Mouse (Mus musculus) liver, embryonic 13.5 days (tissue): ENCODE results near the gene Colgalt1. TPM values are rescaled to one million over a fixed set of nuclear protein-coding genes. Genes with fewer than 3 reads are reported as not detected.
A peak's percentile ranks its signal among the peaks of the same experiment; 100 is the strongest.

ENCODE experiments used
- ATAC-seq: fragments of 200-750 bp; cut with Nextera tagmentation; 2 replicates; pipeline ENCODE4 v1.8.0; 2017; ENCODE audit warnings: low read depth, mild to moderate bottlenecking, moderate number of reproducible peaks, moderate library complexity
- DNase-seq: peaks from one replicate; pipeline ENCODE4 v3.0.0; 2022
- H3K27ac ChIP-seq: fragments of 300-500 bp; sonication (generic); 2 replicates; pipeline ENCODE4 v1.5.1; 2015; ENCODE audit warnings: moderate library complexity, mild to moderate bottlenecking, inconsistent platforms
- H3K27me3 ChIP-seq: fragments of 300-500 bp; sonication (generic); 2 replicates; pipeline ENCODE4 v1.6.1; 2015; ENCODE audit warnings: mild to moderate bottlenecking, inconsistent platforms
- H3K36me3 ChIP-seq: fragments of 300-500 bp; sonication (generic); 2 replicates; pipeline ENCODE4 v1.6.1; 2015; ENCODE audit warnings: mild to moderate bottlenecking, inconsistent platforms
- H3K4me1 ChIP-seq: fragments of 300-500 bp; sonication (generic); replicated peaks from 2 replicates; pipeline ENCODE4 v1.6.1; 2015; ENCODE audit warnings: inconsistent platforms
- H3K4me2 ChIP-seq: fragments of 300-500 bp; sonication (generic); 2 replicates; pipeline ENCODE4 v1.6.1; 2015; ENCODE audit warnings: inconsistent platforms, mild to moderate bottlenecking, moderate library complexity
- H3K4me3 ChIP-seq: fragments of 300-500 bp; sonication (generic); replicated peaks from 2 replicates; pipeline ENCODE4 v1.5.1; 2015; ENCODE audit warnings: mild to moderate bottlenecking, inconsistent platforms
- H3K9ac ChIP-seq: fragments of 300-500 bp; sonication (generic); 2 replicates; pipeline ENCODE4 v1.6.1; 2015; ENCODE audit warnings: mild to moderate bottlenecking, inconsistent platforms
- H3K9me3 ChIP-seq: fragments of 300-500 bp; sonication (generic); replicated peaks from 2 replicates; pipeline ENCODE4 v1.6.1; 2016; ENCODE audit warnings: inconsistent platforms
- WGBS: fragments of 180-500 bp; shearing (Covaris S2); methylation state at CpG from one replicate; pipeline ENCODE4 v1.1.7; 2015; ENCODE audit not compliant: insufficient replicate concordance; 5-methylcytosine and 5-hydroxymethylcytosine counted together
- polyA plus RNA-seq: library from polyadenylated mRNA; unstranded; fragments of >200 nt; fragmentation: Nextera tagmentation; extraction: Ambion mirVana; gene quantifications from 2 replicates; pipeline ENCODE4 v1.2.1, GENCODE M21; 2015

Colgalt1 gene
- polyA plus RNA-seq, 1 experiment from 2014 or later = 21.4 TPM

DNA sequence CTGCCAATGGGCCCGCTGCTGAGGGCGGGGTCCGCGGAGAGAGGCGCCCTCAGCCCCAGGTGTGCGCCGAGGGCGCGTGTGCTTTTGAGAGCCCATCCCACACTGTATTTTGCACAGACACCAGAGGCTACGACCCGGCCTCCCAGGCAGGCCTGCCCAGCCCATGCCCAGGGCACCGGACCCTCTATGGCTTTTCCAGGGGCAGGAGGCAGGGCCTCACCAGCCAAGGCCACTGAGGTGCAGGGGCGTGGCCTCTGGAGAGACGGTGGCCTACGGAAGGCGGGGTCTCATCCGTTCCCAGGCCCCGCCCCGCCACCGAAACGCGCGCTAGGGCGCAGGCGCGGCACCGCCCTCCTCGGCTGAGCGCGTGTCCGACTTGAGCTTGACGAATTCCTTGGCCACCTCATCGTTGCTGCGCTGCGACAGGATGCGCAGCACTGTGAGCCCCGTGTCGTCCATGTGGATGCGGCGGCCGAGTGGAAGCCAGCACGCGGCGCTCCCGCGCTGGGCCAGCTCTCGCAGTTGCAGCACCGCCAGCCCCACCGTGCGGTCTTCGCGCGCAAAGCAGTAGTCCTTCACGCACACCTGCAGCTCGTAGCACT, 18.4 kb downstream of the Colgalt1 start:
- DNase-seq (peak; percentile 90), ATAC-seq (peak; percentile 78)
- peak overlapping the region; percentile 62 for H3K4me3 ChIP-seq
- peak overlapping the region; percentile 87 for H3K4me2 ChIP-seq
- WGBS = under 1% methylated on average over 55 of the region's 55 CpGs
- peaks cover 44% of the 10 kb centered on the region for H3K4me1 ChIP-seq
- no peaks in the 10 kb centered on the region for H3K9me3 ChIP-seq
- peaks cover 45% of the 10 kb centered on the region for H3K27me3 ChIP-seq
- H3K36me3 ChIP-seq = peaks cover 14% of the 10 kb centered on the region
- peak overlapping the region; percentile 69 for H3K9ac ChIP-seq
- peak overlapping the region; percentile 13; the same call in 1 of the 2 replicates for H3K27ac ChIP-seq

DNA sequence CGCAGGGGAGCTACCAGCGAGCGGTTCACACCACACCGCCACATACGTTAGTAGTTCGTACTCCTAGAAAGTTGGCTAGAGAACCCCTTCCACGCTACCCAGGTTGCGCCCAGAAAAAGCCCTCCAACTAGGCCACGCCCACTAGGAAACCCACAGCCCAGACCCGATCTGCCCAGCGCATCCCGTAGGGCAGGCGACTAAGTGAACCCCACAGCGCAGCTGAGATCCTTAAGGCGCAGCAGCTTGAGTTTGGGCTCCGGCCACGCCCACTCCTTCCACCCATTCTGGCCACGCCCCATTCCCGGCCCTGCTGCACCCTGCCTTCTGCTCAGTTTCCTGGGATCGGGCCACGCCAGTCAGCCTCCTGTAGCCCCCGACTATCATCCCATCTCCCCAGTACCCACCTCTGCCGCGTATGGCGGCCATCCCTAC, 19.0 kb downstream of the Colgalt1 start:
- Histone ChIP-seq H3K4me2 (peak overlapping the region; percentile 87), H3K9ac (no peak overlapping the region), H3K4me1 (peaks cover 50% of the 10 kb centered on the region), H3K27ac (no peak overlapping the region), H3K36me3 (peaks cover 8% of the 10 kb centered on the region), H3K27me3 (peaks cover 51% of the 10 kb centered on the region), H3K4me3 (peak overlapping the region; percentile 62), H3K9me3 (no peaks in the 10 kb centered on the region)
- 6% methylated on average over 25 of the region's 25 CpGs for WGBS
- DNase-seq = peak; percentile 53
- peak; percentile 19 for ATAC-seq

DNA sequence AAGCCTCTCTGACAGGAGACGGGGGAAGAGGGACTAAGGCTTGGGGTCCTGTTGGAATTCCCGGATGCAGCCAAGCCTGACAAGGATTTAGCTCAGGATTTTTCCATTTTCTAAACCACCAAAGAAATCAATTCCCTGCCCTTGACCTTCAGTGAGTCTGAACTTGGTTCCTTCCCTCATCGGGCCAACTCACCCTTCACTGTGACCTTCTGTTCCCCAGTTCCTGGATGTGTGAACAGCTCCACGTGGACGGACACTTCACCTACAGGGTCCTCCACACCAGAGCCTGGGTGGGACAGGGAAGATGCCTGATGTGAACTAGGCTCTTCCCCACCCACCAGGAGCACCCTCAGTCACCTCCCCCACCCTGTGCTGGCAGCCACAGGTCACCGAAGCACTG, 20.0 kb downstream of the Colgalt1 start:
- no peak overlapping the region for H3K4me2 ChIP-seq
- no peak overlapping the region for H3K4me3 ChIP-seq
- H3K27me3 ChIP-seq = peaks cover 61% of the 10 kb centered on the region
- 66% methylated on average over 6 of the region's 6 CpGs for WGBS
- H3K4me1 ChIP-seq = peaks cover 51% of the 10 kb centered on the region
- no peak overlapping the region for H3K9ac ChIP-seq
- no peaks in the 10 kb centered on the region for H3K9me3 ChIP-seq
- ATAC-seq (no peak), DNase-seq (no peak)
- H3K27ac ChIP-seq = no peak overlapping the region
- H3K36me3 ChIP-seq = peaks cover 3% of the 10 kb centered on the region; the same call in 1 of the 2 replicates

DNA sequence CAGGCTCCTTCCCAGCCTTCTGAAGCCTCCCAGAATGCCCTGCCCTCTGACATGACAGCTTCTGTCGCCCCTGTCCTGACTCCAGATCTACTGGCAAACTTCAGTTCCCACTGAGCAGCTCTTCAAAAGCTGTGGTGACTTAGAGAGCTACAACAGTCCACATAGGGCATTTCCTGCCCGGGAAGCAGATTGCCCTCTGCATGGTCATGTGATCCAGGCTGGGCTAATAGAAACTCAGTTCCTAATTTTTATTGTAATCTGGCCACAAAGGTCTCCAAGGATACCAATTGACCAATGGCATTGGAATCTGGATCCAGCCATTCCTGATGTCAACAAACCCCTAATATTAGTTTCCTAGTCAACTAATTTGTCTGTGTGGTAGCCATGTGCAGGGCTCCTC, 21.1 kb downstream of the Colgalt1 start:
- no peaks in the 10 kb centered on the region for H3K9me3 ChIP-seq
- no peak overlapping the region for H3K27ac ChIP-seq
- H3K4me1 ChIP-seq = peaks cover 51% of the 10 kb centered on the region
- no peak overlapping the region for H3K9ac ChIP-seq
- no peaks in the 10 kb centered on the region for H3K36me3 ChIP-seq
- DNase-seq = no peak
- 39% methylated on average over 2 of the region's 2 CpGs for WGBS
- no peak overlapping the region for H3K4me3 ChIP-seq
- H3K27me3 ChIP-seq = peaks cover 68% of the 10 kb centered on the region
- ATAC-seq = no peak
- H3K4me2 ChIP-seq = no peak overlapping the region

DNA sequence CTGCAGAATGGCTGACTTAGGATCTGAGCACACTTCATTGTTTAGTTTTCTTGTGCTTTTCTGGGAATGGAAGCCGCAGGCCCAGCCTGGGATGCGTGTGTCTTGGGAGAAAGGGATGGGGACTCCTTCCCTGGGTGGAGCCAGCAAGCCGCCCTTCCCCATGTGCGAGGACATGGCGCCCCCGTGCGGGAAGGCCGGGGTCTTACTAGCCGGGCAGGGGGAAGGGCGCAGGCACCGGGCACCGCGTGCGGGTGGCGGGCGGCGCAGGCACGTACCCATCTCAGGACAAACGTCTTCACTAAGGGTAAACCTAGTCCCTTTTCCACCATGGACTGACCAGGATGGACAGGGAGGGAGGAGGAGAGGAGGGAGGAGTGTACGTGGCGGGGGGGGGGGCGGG, 22.4 kb downstream of the Colgalt1 start:
- H3K36me3 ChIP-seq = no peaks in the 10 kb centered on the region
- peak overlapping the region; percentile 26; the same call in 1 of the 2 replicates for H3K4me2 ChIP-seq
- H3K9ac ChIP-seq = no peak overlapping the region
- no peaks in the 10 kb centered on the region for H3K9me3 ChIP-seq
- H3K4me1 ChIP-seq = peaks cover 42% of the 10 kb centered on the region
- DNase-seq (peak; percentile 46), ATAC-seq (no peak)
- H3K4me3 ChIP-seq = no peak overlapping the region
- no peak overlapping the region for H3K27ac ChIP-seq
- peaks cover 76% of the 10 kb centered on the region for H3K27me3 ChIP-seq
- WGBS = 4% methylated on average over 19 of the region's 22 CpGs

DNA sequence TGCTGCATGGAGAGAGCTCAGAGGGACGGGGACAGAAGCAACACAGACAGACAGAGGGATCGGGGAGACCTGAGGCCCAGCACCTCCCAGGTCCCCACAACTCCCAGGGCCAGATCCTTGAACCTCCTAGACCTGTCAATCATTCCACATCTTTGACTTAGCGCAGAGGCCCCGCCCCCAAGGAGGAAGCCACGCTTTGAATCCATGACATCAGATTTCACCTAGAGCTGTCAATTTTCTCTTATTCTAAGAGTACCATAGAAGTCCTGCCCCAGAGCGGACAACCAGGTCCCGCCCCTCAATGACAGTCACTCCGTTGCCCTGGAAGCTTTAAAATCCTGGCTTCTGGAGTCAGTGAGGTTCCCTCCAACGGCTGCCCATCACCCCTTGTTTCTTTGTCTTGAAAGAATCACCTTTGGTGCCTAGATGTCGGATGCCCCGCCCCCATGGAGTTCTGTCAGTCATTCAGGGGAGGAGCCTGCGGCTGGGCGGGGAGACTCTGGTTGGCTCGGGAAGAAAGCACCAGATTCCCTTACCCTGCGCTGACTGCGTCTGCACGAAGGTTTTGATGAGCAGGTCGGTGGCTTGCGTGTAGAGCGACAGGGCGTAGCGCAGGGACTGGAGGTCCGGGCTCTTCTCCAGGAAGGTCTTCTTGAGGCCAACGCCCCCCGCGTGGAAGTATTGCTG, 23.3 kb downstream of the Colgalt1 start:
- Histone ChIP-seq H3K27me3 (peaks cover 77% of the 10 kb centered on the region), H3K4me3 (no peak overlapping the region), H3K36me3 (no peaks in the 10 kb centered on the region), H3K27ac (no peak overlapping the region), H3K9me3 (no peaks in the 10 kb centered on the region), H3K4me2 (peak overlapping the region; percentile 22), H3K4me1 (peaks cover 35% of the 10 kb centered on the region), H3K9ac (no peak overlapping the region)
- peak; percentile 51 for DNase-seq
- 2% methylated on average over 26 of the region's 26 CpGs for WGBS
- peak; percentile 56 for ATAC-seq

DNA sequence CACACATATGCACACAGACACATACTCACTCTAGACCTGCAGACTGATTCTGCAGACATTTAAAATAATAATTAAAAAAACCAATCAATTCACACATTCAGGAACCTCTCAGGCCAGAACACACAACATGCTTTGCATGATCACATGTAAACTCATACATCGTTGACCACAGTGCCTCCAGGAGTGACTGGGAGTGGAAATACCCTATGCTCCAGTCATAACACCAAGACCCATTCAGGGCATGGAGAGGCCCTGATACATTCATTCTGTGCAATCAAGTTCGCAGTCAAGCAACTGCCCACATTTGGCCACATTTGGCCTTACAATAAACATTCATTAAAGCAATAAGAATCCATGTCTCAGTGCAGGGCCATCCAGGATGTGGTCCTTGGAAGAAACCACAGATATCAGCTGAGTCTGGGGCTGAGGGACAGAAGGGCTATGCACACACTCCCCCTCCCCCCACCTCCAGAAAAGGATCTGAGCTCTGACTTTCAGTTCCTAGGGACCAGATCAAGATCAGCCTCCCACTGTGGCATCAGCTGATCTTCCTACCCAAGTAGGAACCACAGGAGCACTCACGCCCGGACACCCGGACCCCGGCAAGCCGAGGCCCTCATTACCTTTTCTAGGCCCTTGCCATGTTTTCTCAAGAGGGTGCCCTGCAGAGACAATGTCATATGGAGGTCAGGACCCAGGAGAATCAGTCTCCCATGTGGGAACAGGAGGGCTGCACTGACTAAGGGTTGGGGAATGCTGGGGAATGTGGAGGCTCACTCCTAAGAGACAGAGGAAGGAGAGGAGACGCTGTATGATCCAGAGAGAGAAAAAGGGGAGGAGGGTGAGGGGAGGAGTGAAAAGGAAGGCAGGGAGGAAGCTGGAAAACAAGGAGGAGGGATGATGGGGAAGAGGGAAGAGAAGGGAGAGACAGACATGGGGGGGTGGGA, 26.6 kb downstream of the Colgalt1 start:
- WGBS = 57% methylated on average over 8 of the region's 8 CpGs
- DNase-seq = no peak
- Histone ChIP-seq H3K27ac (no peak overlapping the region), H3K36me3 (no peaks in the 10 kb centered on the region), H3K9ac (no peak overlapping the region), H3K27me3 (peaks cover 52% of the 10 kb centered on the region), H3K4me2 (no peak overlapping the region), H3K4me3 (no peak overlapping the region), H3K4me1 (peaks cover 26% of the 10 kb centered on the region), H3K9me3 (no peaks in the 10 kb centered on the region)
- no peak for ATAC-seq

DNA sequence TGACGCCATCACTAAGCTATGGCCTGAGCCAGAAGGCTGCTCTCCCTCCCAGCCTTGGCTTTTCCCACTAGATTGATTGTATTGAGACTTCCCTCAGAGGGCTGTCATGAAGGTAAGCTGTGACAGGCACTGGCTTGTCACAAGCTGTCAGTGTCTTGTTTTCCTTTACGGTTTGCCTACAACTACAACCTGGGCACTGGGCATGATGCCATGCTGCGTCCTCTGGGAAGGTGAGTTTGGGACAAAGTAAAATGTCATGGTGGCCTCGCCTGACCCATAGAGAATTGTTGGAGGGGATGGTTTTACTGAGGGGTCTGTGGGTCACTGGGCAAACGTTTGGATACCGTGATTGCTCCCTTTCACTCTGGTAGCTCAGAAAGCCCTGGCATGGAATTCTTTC, 27.5 kb downstream of the Colgalt1 start:
- Histone ChIP-seq H3K9ac (no peak overlapping the region), H3K27ac (no peak overlapping the region), H3K9me3 (no peaks in the 10 kb centered on the region), H3K4me2 (no peak overlapping the region), H3K27me3 (peaks cover 43% of the 10 kb centered on the region), H3K4me3 (no peak overlapping the region), H3K4me1 (peaks cover 22% of the 10 kb centered on the region), H3K36me3 (no peaks in the 10 kb centered on the region)
- 62% methylated on average over 6 of the region's 6 CpGs for WGBS
- no peak for DNase-seq
- ATAC-seq = no peak

DNA sequence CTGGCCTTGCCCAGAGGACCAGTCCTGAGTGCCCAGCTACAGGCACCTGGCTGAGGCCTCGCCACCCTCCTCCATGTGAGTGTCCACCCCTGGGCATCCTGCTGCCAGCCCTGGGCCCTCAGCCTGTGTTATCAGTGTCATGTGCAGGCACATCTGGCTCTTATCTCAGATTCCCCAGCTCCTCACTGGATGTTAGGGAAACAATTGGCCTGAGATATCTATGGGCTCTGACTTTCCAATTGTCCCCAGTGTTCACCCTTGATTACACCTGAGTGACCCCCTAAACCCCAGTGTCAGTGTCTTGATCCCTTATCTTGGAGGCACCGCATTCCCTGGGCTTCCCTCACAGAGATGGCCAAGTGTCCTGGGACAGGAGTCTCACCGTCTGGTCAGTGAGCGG, 28.5 kb downstream of the Colgalt1 start:
- Histone ChIP-seq H3K4me2 (no peak overlapping the region), H3K9me3 (no peaks in the 10 kb centered on the region), H3K4me3 (no peak overlapping the region), H3K27me3 (peaks cover 34% of the 10 kb centered on the region), H3K36me3 (no peaks in the 10 kb centered on the region), H3K9ac (no peak overlapping the region), H3K27ac (no peak overlapping the region), H3K4me1 (peaks cover 14% of the 10 kb centered on the region)
- 39% methylated on average over 4 of the region's 4 CpGs for WGBS
- ATAC-seq (peak; percentile 41; the same call in 1 of the 2 replicates), DNase-seq (no peak)

DNA sequence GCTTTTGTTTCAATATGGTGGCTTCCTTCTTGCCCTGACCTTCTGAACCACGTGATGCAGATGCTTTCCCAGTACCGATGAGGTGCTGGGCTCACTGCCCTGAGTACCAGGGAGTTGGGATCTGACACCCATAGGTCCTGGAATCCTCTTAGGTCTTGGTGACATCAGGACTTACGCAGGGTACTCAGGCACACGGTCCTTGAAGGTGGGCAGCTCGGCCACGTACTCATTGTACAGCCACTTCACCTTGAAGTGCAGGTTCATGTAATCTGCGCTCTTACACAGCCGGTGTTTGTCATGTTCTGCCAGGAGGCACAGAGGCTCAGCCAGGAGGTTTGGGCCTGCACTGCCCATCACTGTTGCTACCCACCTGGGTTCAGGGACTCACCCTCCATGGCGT, 34.7 kb downstream of the Colgalt1 start:
- Histone ChIP-seq H3K4me2 (no peak overlapping the region), H3K4me1 (no peaks in the 10 kb centered on the region), H3K4me3 (no peak overlapping the region), H3K36me3 (no peaks in the 10 kb centered on the region), H3K9ac (no peak overlapping the region), H3K27me3 (peaks cover 8% of the 10 kb centered on the region; the same call in 1 of the 2 replicates), H3K9me3 (no peaks in the 10 kb centered on the region), H3K27ac (no peak overlapping the region)
- no peak for DNase-seq
- 65% methylated on average over 9 of the region's 9 CpGs for WGBS
- no peak for ATAC-seq

DNA sequence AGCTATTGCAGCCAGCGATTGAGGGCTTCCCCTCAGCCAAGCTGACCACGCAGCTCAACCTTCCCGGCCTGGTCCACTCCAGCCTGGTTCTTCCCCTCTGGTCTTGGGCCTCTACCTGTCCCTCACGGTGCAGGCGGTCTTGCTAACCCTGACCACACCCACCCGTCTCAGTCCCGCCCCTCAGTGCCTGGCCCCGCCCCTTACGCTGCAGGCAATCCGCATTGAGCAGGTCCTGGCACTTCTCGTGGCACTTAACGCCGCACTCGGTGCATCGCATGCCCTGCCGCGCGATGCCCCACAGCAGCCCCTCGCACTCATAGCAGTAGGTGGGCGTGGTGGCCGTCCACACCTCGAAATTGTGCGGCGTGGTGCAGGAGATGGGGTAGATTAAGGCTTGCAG, 43.8 kb downstream of the Colgalt1 start:
- peaks cover 85% of the 10 kb centered on the region for H3K27me3 ChIP-seq
- 1% methylated on average over 24 of the region's 24 CpGs for whole genome bisulfite sequencing
- ATAC-seq = peak; percentile 34

More for the DNA sequence above, 43.8 kb downstream of the Colgalt1 start:
- Histone ChIP-seq H3K36me3 (no peaks in the 10 kb centered on the region), H3K9ac (no peak overlapping the region; the same call in 1 of the 2 replicates), H3K4me3 (no peak overlapping the region), H3K27ac (no peak overlapping the region), H3K4me1 (peaks cover 20% of the 10 kb centered on the region), H3K4me2 (peak overlapping the region; percentile 21; the same call in 1 of the 2 replicates), H3K9me3 (no peaks in the 10 kb centered on the region)
- DNase-seq = peak; percentile 45
